Mouse (Mus musculus) splenic B cell, adult 2 months (primary cell): ENCODE measurements around the gene Gm20388.

Experiments used
- DNase-seq: peaks from one replicate; pipeline ENCODE4 v3.0.0-alpha.2; 2011; ENCODE audit warnings: low read depth, low spot score
- H3K27me3 ChIP-seq: 2 replicates; pipeline ENCODE4 v1.6.1; 2012; ENCODE audit warnings: mild to moderate bottlenecking, low read length, moderate library complexity, mixed read lengths; ENCODE audit not compliant: control insufficient read depth, poor library complexity, insufficient read depth, severe bottlenecking
- H3K36me3 ChIP-seq: 2 replicates; pipeline ENCODE4 v1.6.1; 2012; ENCODE audit warnings: mild to moderate bottlenecking, low read length, moderate library complexity, mixed read lengths; ENCODE audit not compliant: control insufficient read depth, poor library complexity, insufficient read depth, severe bottlenecking

Gm20388 gene

GRCm38 (mm10) chr8:121371911-121372638, 1461.4 kb downstream of the Gm20388 start:
- Histone ChIP-seq H3K36me3 (no peaks in the 10 kb centered on the region), H3K27me3 (no peaks in the 10 kb centered on the region)
- DNase-seq, result no peak

DNA sequence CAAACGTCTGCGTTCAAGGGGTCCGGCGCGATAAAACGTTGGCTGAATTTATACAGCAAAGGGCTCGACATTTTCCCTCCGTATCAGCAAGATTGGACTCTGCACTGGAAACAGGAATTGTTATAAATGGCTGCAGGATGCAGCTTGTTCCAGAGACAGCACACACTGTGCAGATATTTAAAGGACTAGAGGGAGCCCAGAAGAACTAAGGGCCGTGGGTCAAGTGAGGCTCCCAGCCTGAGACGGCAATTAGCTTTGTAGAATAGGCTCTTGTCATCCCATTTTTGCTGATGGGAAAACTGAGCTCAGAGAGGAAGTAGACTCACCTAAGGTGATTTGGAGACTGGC, 1462.0 kb downstream of the Gm20388 start:
- H3K27me3 ChIP-seq, result no peaks in the 10 kb centered on the region
- DNase-seq, result no peak
- no peaks in the 10 kb centered on the region for H3K36me3 ChIP-seq

- Histone ChIP-seq H3K27me3 (no peaks in the 10 kb centered on the region), H3K36me3 (no peaks in the 10 kb centered on the region)
- peak; percentile 4 for DNase-seq
Measured at GRCm38 (mm10) chr8:121374284-121374683, 1463.6 kb downstream of the Gm20388 start.

GRCm38 (mm10) chr8:121374777-121375176, 1464.1 kb downstream of the Gm20388 start:
- no peak for DNase-seq
- Histone ChIP-seq H3K27me3 (no peaks in the 10 kb centered on the region), H3K36me3 (no peaks in the 10 kb centered on the region)

- no peak for DNase-seq
- H3K27me3 ChIP-seq, result no peaks in the 10 kb centered on the region
- no peaks in the 10 kb centered on the region for H3K36me3 ChIP-seq
Measured at GRCm38 (mm10) chr8:121376116-121376950, 1465.7 kb downstream of the Gm20388 start.

DNA sequence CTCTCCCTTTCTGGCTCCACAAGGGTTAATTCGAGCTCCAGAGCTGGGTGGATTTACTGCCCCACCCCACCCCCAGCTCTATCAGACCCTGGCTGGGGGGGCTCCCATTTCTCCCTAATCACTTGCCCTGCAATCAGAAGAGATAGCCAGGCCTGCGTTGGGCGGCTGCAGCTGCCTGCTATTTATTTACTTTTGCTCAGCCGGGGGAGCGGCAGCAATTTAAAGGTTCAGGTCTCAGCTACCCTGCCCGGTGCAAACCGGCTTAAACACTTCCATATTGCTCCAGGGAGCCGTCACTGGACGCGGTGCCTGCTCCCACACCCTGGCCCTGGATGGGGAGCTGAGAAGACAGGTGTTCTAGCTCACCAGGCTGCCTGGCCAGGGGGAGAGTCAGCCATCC, 1467.0 kb downstream of the Gm20388 start:
- H3K27me3 ChIP-seq, result no peaks in the 10 kb centered on the region
- no peaks in the 10 kb centered on the region for H3K36me3 ChIP-seq
- DNase-seq, result no peak

GRCm38 (mm10) chr8:121379387-121379786, 1468.7 kb downstream of the Gm20388 start:
- Histone ChIP-seq H3K27me3 (no peaks in the 10 kb centered on the region), H3K36me3 (no peaks in the 10 kb centered on the region)
- DNase-seq, result no peak

- Histone ChIP-seq H3K36me3 (no peaks in the 10 kb centered on the region), H3K27me3 (no peaks in the 10 kb centered on the region)
- peak; percentile 39 for DNase-seq
Measured at GRCm38 (mm10) chr8:121382583-121383241, 1472.1 kb downstream of the Gm20388 start.

DNA sequence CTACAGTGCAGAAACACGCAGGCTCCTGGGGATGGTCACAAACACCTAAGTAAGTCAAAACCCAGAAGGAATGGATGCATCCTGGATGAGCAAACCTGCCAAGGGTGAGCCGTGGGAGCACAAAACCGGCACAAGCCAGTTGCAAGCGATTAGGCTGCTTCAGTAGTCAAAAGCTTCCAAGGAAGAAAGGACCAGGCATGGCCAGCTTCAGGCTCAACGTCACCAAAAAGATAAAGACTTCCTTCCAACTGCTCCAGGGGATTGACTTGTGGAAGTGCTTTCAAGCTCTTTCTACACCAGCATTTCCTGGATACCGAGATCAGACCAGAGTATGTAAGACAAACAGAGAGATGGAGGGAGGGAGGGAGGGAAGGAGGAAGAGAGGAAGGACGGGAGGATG, 1474.9 kb downstream of the Gm20388 start:
- no peaks in the 10 kb centered on the region for H3K36me3 ChIP-seq
- DNase-seq, result no peak
- no peaks in the 10 kb centered on the region for H3K27me3 ChIP-seq

- DNase-seq, result no peak
- Histone ChIP-seq H3K36me3 (no peaks in the 10 kb centered on the region), H3K27me3 (no peaks in the 10 kb centered on the region; the same call in 1 of the 2 replicates)
Measured at GRCm38 (mm10) chr8:121390608-121391007, 1480.0 kb downstream of the Gm20388 start.

- Histone ChIP-seq H3K27me3 (no peaks in the 10 kb centered on the region; the same call in 1 of the 2 replicates), H3K36me3 (no peaks in the 10 kb centered on the region)
- DNase-seq, result no peak
Measured at GRCm38 (mm10) chr8:121391254-121391653, 1480.6 kb downstream of the Gm20388 start.

GRCm38 (mm10) chr8:121391771-121392170, 1481.1 kb downstream of the Gm20388 start:
- Histone ChIP-seq H3K36me3 (no peaks in the 10 kb centered on the region), H3K27me3 (no peaks in the 10 kb centered on the region; the same call in 1 of the 2 replicates)
- DNase-seq, result no peak

DNA sequence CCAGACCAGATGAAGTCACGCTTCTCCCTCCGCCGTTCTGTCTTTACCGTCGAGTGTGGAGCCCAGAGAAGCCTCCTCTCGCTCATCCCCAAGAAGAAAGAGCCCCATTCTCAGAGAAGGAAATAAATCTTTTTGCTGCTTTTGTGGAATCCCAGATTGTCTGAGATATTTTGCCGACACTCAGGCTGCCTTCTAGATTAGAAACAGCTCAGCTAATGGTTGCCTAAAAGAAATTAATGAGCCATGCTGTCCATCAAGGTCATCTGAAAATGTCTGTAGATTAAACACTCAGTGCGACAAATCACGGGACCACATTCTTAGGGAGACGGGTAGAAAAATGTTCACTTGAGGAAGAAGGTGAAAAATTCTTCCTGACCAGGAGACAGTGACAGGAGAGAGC, 1481.8 kb downstream of the Gm20388 start:
- no peak for DNase-seq

DNA sequence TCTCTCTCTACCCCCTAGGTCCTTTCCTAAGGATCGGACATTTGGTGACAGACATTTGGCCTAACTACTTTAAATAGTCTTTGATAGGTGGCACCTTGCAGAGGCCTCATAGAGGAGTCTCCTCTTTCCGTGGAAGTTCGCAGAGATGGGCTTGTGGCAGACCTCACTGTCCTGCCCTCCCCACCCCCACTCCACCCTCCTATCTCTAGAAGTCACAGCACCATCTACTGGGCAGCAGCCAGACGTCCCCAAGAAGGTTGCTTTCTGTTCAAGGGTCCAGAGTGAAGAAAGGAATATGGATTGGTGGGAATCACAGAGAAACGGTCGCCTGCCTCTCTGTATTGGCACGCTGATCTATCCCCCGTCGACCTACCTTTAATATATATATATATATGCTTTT, 1482.5 kb downstream of the Gm20388 start:
- Histone ChIP-seq H3K27me3 (no peaks in the 10 kb centered on the region; the same call in 1 of the 2 replicates), H3K36me3 (no peaks in the 10 kb centered on the region)
- no peak for DNase-seq

More for the DNA sequence above, 1481.8 kb downstream of the Gm20388 start:
- no peaks in the 10 kb centered on the region; the same call in 1 of the 2 replicates for H3K27me3 ChIP-seq
- no peaks in the 10 kb centered on the region for H3K36me3 ChIP-seq

GRCm38 (mm10) chr8:121394686-121395085, 1484.0 kb downstream of the Gm20388 start:
- no peak for DNase-seq
- Histone ChIP-seq H3K27me3 (no peaks in the 10 kb centered on the region; the same call in 1 of the 2 replicates), H3K36me3 (no peaks in the 10 kb centered on the region)
